Mouse (Mus musculus): ENCODE data around the gene Vps16. TPM values are rescaled to one million over a fixed set of nuclear protein-coding genes. Genes with fewer than 3 reads are reported as not detected.

Vps16 gene
- polyA plus RNA-seq, 1 experiment, result 43.6 TPM

- Histone ChIP-seq H3K27me3 (ENCODE audit: control insufficient read depth, insufficient read depth, insufficient read length) (no peaks in the 10 kb centered on the region), H3K4me3 (peak overlapping the region; percentile 60), H3ac (ENCODE audit: control insufficient read depth, insufficient read length) (peak overlapping the region; percentile 74), H3K36me3 (ENCODE audit: control insufficient read depth, insufficient read depth) (no peaks in the 10 kb centered on the region), H3K4me2 (ENCODE audit: low read depth) (peak overlapping the region; percentile 78), H3K79me2 (ENCODE audit: control insufficient read depth, insufficient read depth) (peaks cover 58% of the 10 kb centered on the region)
- TF ChIP-seq POLR2AphosphoS2 (IDR thresholded peaks at IDR 0.05; ENCODE audit: insufficient read length, low read depth), result no peak
- no peak for TF ChIP-seq SRF (IDR thresholded peaks at IDR 0.05; ENCODE audit: control insufficient read depth, insufficient read length, low read depth)
- TF ChIP-seq REST (IDR thresholded peaks at IDR 0.05; ENCODE audit: insufficient read depth, insufficient read length), result no peak
- TF ChIP-seq TCF3 (IDR thresholded peaks at IDR 0.05; ENCODE audit: insufficient read length, low read depth), result no peak
- no peak for TF ChIP-seq MAX (IDR thresholded peaks at IDR 0.05; ENCODE audit: low read depth)
- TF ChIP-seq POLR2A (IDR thresholded peaks at IDR 0.05; ENCODE audit: insufficient read length, low read depth), result no peak
- no peak for TF ChIP-seq MYOD1 (IDR thresholded peaks at IDR 0.05; ENCODE audit: control insufficient read depth in 1 of 3, insufficient read length in 2 of 3, low read depth in 2 of 3)
- TF ChIP-seq MYOG (IDR thresholded peaks at IDR 0.05; ENCODE audit: control insufficient read depth in 1 of 3, insufficient read depth in 1 of 3, insufficient read length in 2 of 3, low read depth in 2 of 3), result no peak
- TF ChIP-seq CEBPB (IDR thresholded peaks at IDR 0.05; ENCODE audit: insufficient read depth, poor library complexity, severe bottlenecking), result no peak
- TF ChIP-seq TCF12 (IDR thresholded peaks at IDR 0.05; ENCODE audit: insufficient read depth, poor library complexity, severe bottlenecking), result no peak
- no peak for TF ChIP-seq E2F4 (IDR thresholded peaks at IDR 0.05; ENCODE audit: insufficient read depth)
- no peak for TF ChIP-seq USF1 (IDR thresholded peaks at IDR 0.05; ENCODE audit: low read depth)
Measured at GRCm38 (mm10) chr2:130451086-130451726, 27.1 kb downstream of the Vps16 start.

GRCm38 (mm10) chr2:130451727-130452090, 27.6 kb downstream of the Vps16 start:
- Histone ChIP-seq H3ac (ENCODE audit: control insufficient read depth, insufficient read length) (no peak overlapping the region), H3K4me2 (ENCODE audit: low read depth) (peak overlapping the region; percentile 78), H3K79me2 (ENCODE audit: control insufficient read depth, insufficient read depth) (peaks cover 62% of the 10 kb centered on the region), H3K36me3 (ENCODE audit: control insufficient read depth, insufficient read depth) (no peaks in the 10 kb centered on the region), H3K27me3 (ENCODE audit: control insufficient read depth, insufficient read depth, insufficient read length) (no peaks in the 10 kb centered on the region), H3K4me3 (peak overlapping the region; percentile 60)
- TF ChIP-seq REST (IDR thresholded peaks at IDR 0.05; ENCODE audit: insufficient read depth, insufficient read length) (no peak), TCF3 (IDR thresholded peaks at IDR 0.05; ENCODE audit: insufficient read length, low read depth) (no peak)

- no peaks in the 10 kb centered on the region for H3K27me3 ChIP-seq (ENCODE audit: control insufficient read depth, insufficient read depth, insufficient read length)
Measured at GRCm38 (mm10) chr2:130452266-130452665, 28.1 kb downstream of the Vps16 start.

GRCm38 (mm10) chr2:130453421-130453820, 29.3 kb downstream of the Vps16 start:
- Histone ChIP-seq H3K36me3 (ENCODE audit: control insufficient read depth, insufficient read depth) (no peaks in the 10 kb centered on the region), H3K27me3 (ENCODE audit: control insufficient read depth, insufficient read depth, insufficient read length) (no peaks in the 10 kb centered on the region), H3K79me2 (ENCODE audit: control insufficient read depth, insufficient read depth) (peaks cover 79% of the 10 kb centered on the region), H3K4me2 (ENCODE audit: low read depth) (no peak overlapping the region), H3K4me3 (no peak overlapping the region), H3ac (ENCODE audit: control insufficient read depth, insufficient read length) (no peak overlapping the region)
- TF ChIP-seq TCF3 (IDR thresholded peaks at IDR 0.05; ENCODE audit: insufficient read length, low read depth) (no peak), POLR2AphosphoS2 (IDR thresholded peaks at IDR 0.05; ENCODE audit: insufficient read length, low read depth) (no peak), CEBPB (IDR thresholded peaks at IDR 0.05; ENCODE audit: insufficient read depth, poor library complexity, severe bottlenecking) (no peak), MYOD1 (IDR thresholded peaks at IDR 0.05; ENCODE audit: control insufficient read depth in 1 of 3, insufficient read length in 2 of 3, low read depth in 2 of 3) (no peak), REST (IDR thresholded peaks at IDR 0.05; ENCODE audit: insufficient read depth, insufficient read length) (no peak), POLR2A (IDR thresholded peaks at IDR 0.05; ENCODE audit: insufficient read length, low read depth) (no peak), SRF (IDR thresholded peaks at IDR 0.05; ENCODE audit: control insufficient read depth, insufficient read length, low read depth) (no peak), MYOG (IDR thresholded peaks at IDR 0.05; ENCODE audit: control insufficient read depth in 1 of 3, insufficient read depth in 1 of 3, insufficient read length in 2 of 3, low read depth in 2 of 3) (no peak), USF1 (IDR thresholded peaks at IDR 0.05; ENCODE audit: low read depth) (no peak), TCF12 (IDR thresholded peaks at IDR 0.05; ENCODE audit: insufficient read depth, poor library complexity, severe bottlenecking) (no peak), E2F4 (IDR thresholded peaks at IDR 0.05; ENCODE audit: insufficient read depth) (no peak), MAX (IDR thresholded peaks at IDR 0.05; ENCODE audit: low read depth) (no peak)

More at GRCm38 (mm10) chr2:130452266-130452665, 28.1 kb downstream of the Vps16 start:
- Histone ChIP-seq H3K79me2 (ENCODE audit: control insufficient read depth, insufficient read depth) (peaks cover 68% of the 10 kb centered on the region), H3K4me2 (ENCODE audit: low read depth) (peak overlapping the region; percentile 78), H3K36me3 (ENCODE audit: control insufficient read depth, insufficient read depth) (no peaks in the 10 kb centered on the region), H3K4me3 (peak overlapping the region; percentile 60), H3ac (ENCODE audit: control insufficient read depth, insufficient read length) (no peak overlapping the region)
- TF ChIP-seq MAX (IDR thresholded peaks at IDR 0.05; ENCODE audit: low read depth) (no peak), E2F4 (IDR thresholded peaks at IDR 0.05; ENCODE audit: insufficient read depth) (no peak), TCF12 (IDR thresholded peaks at IDR 0.05; ENCODE audit: insufficient read depth, poor library complexity, severe bottlenecking) (no peak), POLR2A (IDR thresholded peaks at IDR 0.05; ENCODE audit: insufficient read length, low read depth) (no peak), CEBPB (IDR thresholded peaks at IDR 0.05; ENCODE audit: insufficient read depth, poor library complexity, severe bottlenecking) (no peak), POLR2AphosphoS2 (IDR thresholded peaks at IDR 0.05; ENCODE audit: insufficient read length, low read depth) (no peak), MYOD1 (IDR thresholded peaks at IDR 0.05; ENCODE audit: control insufficient read depth in 1 of 3, insufficient read length in 2 of 3, low read depth in 2 of 3) (no peak), TCF3 (IDR thresholded peaks at IDR 0.05; ENCODE audit: insufficient read length, low read depth) (no peak), USF1 (IDR thresholded peaks at IDR 0.05; ENCODE audit: low read depth) (no peak), MYOG (IDR thresholded peaks at IDR 0.05; ENCODE audit: control insufficient read depth in 1 of 3, insufficient read depth in 1 of 3, insufficient read length in 2 of 3, low read depth in 2 of 3) (no peak), REST (IDR thresholded peaks at IDR 0.05; ENCODE audit: insufficient read depth, insufficient read length) (no peak), SRF (IDR thresholded peaks at IDR 0.05; ENCODE audit: control insufficient read depth, insufficient read length, low read depth) (no peak)

Data from myocyte (in vitro differentiated cells).